Mouse (Mus musculus) liver, adult 2 months (tissue): Measurements from ENCODE around the gene Gm16223.

Experiments used
- CTCF ChIP-seq: fragments of 200-500 bp; IDR thresholded peaks from 2 replicates; pipeline ENCODE4 v1.5.1; 2011; ENCODE audit warnings: low read depth, low read length, control low read depth
- POLR2A ChIP-seq: fragments of 200-500 bp; IDR thresholded peaks from 2 replicates; pipeline ENCODE4 v1.6.1; 2011; ENCODE audit warnings: low read length, control low read depth; ENCODE audit not compliant: insufficient read depth; ENCODE audit errors: extremely low read depth

GRCm38 (mm10) chr5:42211554-42212338 is 144.0 kb downstream of the Gm16223 start:
- TF ChIP-seq CTCF (no peak), POLR2A (no peak)
